Mouse (Mus musculus): Measurements from ENCODE around the gene Prepl. TPM values are rescaled to one million over a fixed set of nuclear protein-coding genes. Genes with fewer than 3 reads are reported as not detected.

Gene Prepl
- polyA plus RNA-seq, 1 experiment: 39.2 TPM

DNA sequence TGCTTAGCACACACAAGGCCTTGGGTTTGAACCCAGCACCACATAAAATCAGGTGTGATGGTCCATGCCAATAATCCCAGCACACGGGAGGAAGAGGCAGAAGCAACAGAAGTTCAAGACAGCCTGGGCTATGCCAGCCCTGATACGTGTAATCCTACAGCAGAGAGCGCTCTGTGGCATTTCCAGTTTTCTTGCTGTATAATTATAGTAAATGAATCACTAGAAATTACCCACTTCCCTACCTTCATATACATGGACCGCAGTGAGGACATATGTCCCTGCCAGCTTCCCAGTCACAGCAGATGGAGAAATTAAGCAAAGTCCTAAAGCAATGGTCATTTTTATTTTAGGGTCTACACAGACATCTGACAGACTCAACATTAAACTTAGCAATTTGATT, 16.0 kb downstream of the Prepl start:
- no peak overlapping the region for H3ac ChIP-seq (ENCODE audit: control insufficient read depth, insufficient read length)
- TF ChIP-seq POLR2AphosphoS2 (IDR thresholded peaks at IDR 0.05; ENCODE audit: insufficient read length, low read depth): no peak
- TF ChIP-seq USF1 (IDR thresholded peaks at IDR 0.05; ENCODE audit: low read depth): no peak
- TF ChIP-seq TCF12 (IDR thresholded peaks at IDR 0.05; ENCODE audit: insufficient read depth, poor library complexity, severe bottlenecking): no peak
- TF ChIP-seq TCF3 (IDR thresholded peaks at IDR 0.05; ENCODE audit: insufficient read length, low read depth): no peak
- TF ChIP-seq SRF (IDR thresholded peaks at IDR 0.05; ENCODE audit: control insufficient read depth, insufficient read length, low read depth): no peak
- no peak for TF ChIP-seq MYOD1 (IDR thresholded peaks at IDR 0.05; ENCODE audit: control insufficient read depth in 1 of 3, insufficient read length in 2 of 3, low read depth in 2 of 3)
- TF ChIP-seq MAX (IDR thresholded peaks at IDR 0.05; ENCODE audit: low read depth): no peak
- no peak for TF ChIP-seq CEBPB (IDR thresholded peaks at IDR 0.05; ENCODE audit: insufficient read depth, poor library complexity, severe bottlenecking)
- TF ChIP-seq E2F4 (IDR thresholded peaks at IDR 0.05; ENCODE audit: insufficient read depth): no peak
- TF ChIP-seq MYOG (IDR thresholded peaks at IDR 0.05; ENCODE audit: control insufficient read depth in 1 of 3, insufficient read depth in 1 of 3, insufficient read length in 2 of 3, low read depth in 2 of 3): no peak
- TF ChIP-seq REST (IDR thresholded peaks at IDR 0.05; ENCODE audit: insufficient read depth, insufficient read length): no peak
- no peak for TF ChIP-seq POLR2A (IDR thresholded peaks at IDR 0.05; ENCODE audit: insufficient read length, low read depth)
- H3K4me2 ChIP-seq (ENCODE audit: low read depth): no peak overlapping the region
- H3K4me3 ChIP-seq: no peak overlapping the region
- no peaks in the 10 kb centered on the region for H3K79me2 ChIP-seq (ENCODE audit: control insufficient read depth, insufficient read depth)
- H3K27me3 ChIP-seq (ENCODE audit: control insufficient read depth, insufficient read depth, insufficient read length): no peaks in the 10 kb centered on the region
- peaks cover 35% of the 10 kb centered on the region for H3K36me3 ChIP-seq (ENCODE audit: control insufficient read depth, insufficient read depth)

DNA sequence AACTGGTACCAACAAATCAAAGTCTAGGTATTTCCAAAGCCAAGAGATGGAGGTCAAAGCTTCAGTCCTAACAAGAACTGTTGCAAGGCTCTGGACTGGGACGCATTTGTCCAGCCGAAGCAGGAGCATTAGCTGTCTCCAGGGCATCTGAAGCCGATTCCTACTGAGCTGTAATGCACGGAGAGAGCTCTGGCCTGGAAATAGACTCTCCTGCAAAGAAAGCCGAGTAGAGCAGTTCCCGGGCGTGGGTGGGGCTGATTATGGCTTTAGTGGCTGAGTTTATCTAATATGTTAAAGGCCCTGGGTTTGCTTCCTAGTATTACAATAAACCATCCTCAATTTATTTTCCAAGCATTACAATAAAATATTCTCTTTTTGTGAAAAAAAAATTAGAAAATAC, 16.8 kb downstream of the Prepl start:
- H3K36me3 ChIP-seq (ENCODE audit: control insufficient read depth, insufficient read depth): peaks cover 28% of the 10 kb centered on the region
- no peaks in the 10 kb centered on the region for H3K79me2 ChIP-seq (ENCODE audit: control insufficient read depth, insufficient read depth)
- no peak overlapping the region for H3K4me2 ChIP-seq (ENCODE audit: low read depth)
- H3K4me3 ChIP-seq: no peak overlapping the region
- H3ac ChIP-seq (ENCODE audit: control insufficient read depth, insufficient read length): no peak overlapping the region
- TF ChIP-seq MYOD1 (IDR thresholded peaks at IDR 0.05; ENCODE audit: control insufficient read depth in 1 of 3, insufficient read length in 2 of 3, low read depth in 2 of 3) (no peak), CEBPB (IDR thresholded peaks at IDR 0.05; ENCODE audit: insufficient read depth, poor library complexity, severe bottlenecking) (no peak), E2F4 (IDR thresholded peaks at IDR 0.05; ENCODE audit: insufficient read depth) (no peak), USF1 (IDR thresholded peaks at IDR 0.05; ENCODE audit: low read depth) (no peak)
- no peaks in the 10 kb centered on the region for H3K27me3 ChIP-seq (ENCODE audit: control insufficient read depth, insufficient read depth, insufficient read length)

DNA sequence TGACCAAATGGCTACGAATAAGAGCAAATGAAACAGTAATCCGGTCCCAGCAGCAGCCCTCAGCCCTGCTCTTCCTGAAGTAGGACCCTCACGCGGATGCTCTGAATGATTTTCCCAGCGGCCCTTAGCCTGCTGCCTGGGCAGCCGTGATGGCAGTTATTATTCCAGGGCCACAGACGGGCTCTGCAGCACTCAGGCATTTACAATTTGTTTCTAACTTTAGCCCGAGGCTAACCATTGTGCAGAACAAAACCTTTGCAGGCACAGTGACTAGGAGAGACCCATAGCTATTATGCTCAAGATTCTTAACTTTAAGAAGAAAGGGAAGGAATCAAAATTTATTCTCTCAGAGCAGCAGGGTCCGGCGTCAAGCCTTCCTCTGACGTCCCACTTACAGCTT, 17.7 kb downstream of the Prepl start:
- no peaks in the 10 kb centered on the region for H3K79me2 ChIP-seq (ENCODE audit: control insufficient read depth, insufficient read depth)
- H3K4me3 ChIP-seq: no peak overlapping the region
- no peak overlapping the region for H3K4me2 ChIP-seq (ENCODE audit: low read depth)
- H3ac ChIP-seq (ENCODE audit: control insufficient read depth, insufficient read length): no peak overlapping the region
- H3K27me3 ChIP-seq (ENCODE audit: control insufficient read depth, insufficient read depth, insufficient read length): no peaks in the 10 kb centered on the region
- H3K36me3 ChIP-seq (ENCODE audit: control insufficient read depth, insufficient read depth): peaks cover 26% of the 10 kb centered on the region
- TF ChIP-seq TCF12 (IDR thresholded peaks at IDR 0.05; ENCODE audit: insufficient read depth, poor library complexity, severe bottlenecking) (no peak), MAX (IDR thresholded peaks at IDR 0.05; ENCODE audit: low read depth) (no peak), USF1 (IDR thresholded peaks at IDR 0.05; ENCODE audit: low read depth) (no peak), POLR2AphosphoS2 (IDR thresholded peaks at IDR 0.05; ENCODE audit: insufficient read length, low read depth) (no peak), E2F4 (IDR thresholded peaks at IDR 0.05; ENCODE audit: insufficient read depth) (no peak), SRF (IDR thresholded peaks at IDR 0.05; ENCODE audit: control insufficient read depth, insufficient read length, low read depth) (no peak), POLR2A (IDR thresholded peaks at IDR 0.05; ENCODE audit: insufficient read length, low read depth) (no peak), REST (IDR thresholded peaks at IDR 0.05; ENCODE audit: insufficient read depth, insufficient read length) (no peak), MYOG (IDR thresholded peaks at IDR 0.05; ENCODE audit: control insufficient read depth in 1 of 3, insufficient read depth in 1 of 3, insufficient read length in 2 of 3, low read depth in 2 of 3) (no peak), TCF3 (IDR thresholded peaks at IDR 0.05; ENCODE audit: insufficient read length, low read depth) (no peak), CEBPB (IDR thresholded peaks at IDR 0.05; ENCODE audit: insufficient read depth, poor library complexity, severe bottlenecking) (no peak), MYOD1 (IDR thresholded peaks at IDR 0.05; ENCODE audit: control insufficient read depth in 1 of 3, insufficient read length in 2 of 3, low read depth in 2 of 3) (no peak)

DNA sequence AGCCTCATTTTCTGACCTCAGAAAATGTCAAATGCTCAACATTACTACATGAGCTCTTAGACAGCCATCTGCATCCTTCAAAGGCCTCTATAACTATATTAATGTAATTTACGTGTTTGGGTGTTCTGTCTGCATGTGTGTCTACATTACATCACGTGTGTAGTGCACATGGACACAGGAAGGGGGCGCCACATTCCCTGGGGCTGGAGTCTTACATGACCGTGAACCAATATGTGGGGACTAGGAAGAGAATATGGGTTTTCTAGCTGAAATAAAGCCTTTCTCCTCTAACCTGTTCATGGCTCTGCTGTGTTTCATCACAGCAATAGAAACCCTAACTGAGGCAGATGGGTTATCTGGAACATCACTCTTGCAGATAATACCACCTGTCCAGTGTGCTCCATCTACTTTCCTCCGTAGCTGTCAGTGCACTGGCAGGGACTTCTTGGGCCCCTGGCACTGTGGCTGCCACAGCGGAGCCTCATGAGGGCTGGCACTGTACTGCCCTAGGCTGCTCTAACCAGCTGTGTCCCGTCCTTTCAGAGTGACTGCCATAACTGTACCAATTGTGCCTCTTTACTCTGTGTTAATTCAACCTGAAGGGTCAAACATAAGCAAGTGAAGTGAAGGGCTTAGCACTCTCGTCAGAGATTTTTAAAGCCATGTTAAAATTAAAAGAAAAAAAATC, 18.8 kb downstream of the Prepl start:
- H3K4me3 ChIP-seq: no peak overlapping the region
- H3ac ChIP-seq (ENCODE audit: control insufficient read depth, insufficient read length): no peak overlapping the region
- H3K4me2 ChIP-seq (ENCODE audit: low read depth): no peak overlapping the region
- H3K27me3 ChIP-seq (ENCODE audit: control insufficient read depth, insufficient read depth, insufficient read length): no peaks in the 10 kb centered on the region
- TF ChIP-seq REST (IDR thresholded peaks at IDR 0.05; ENCODE audit: insufficient read depth, insufficient read length) (no peak), TCF3 (IDR thresholded peaks at IDR 0.05; ENCODE audit: insufficient read length, low read depth) (no peak), TCF12 (IDR thresholded peaks at IDR 0.05; ENCODE audit: insufficient read depth, poor library complexity, severe bottlenecking) (no peak), MYOD1 (IDR thresholded peaks at IDR 0.05; ENCODE audit: control insufficient read depth in 1 of 3, insufficient read length in 2 of 3, low read depth in 2 of 3) (no peak), CEBPB (IDR thresholded peaks at IDR 0.05; ENCODE audit: insufficient read depth, poor library complexity, severe bottlenecking) (no peak), MAX (IDR thresholded peaks at IDR 0.05; ENCODE audit: low read depth) (no peak)
- peaks cover 30% of the 10 kb centered on the region for H3K36me3 ChIP-seq (ENCODE audit: control insufficient read depth, insufficient read depth)
- H3K79me2 ChIP-seq (ENCODE audit: control insufficient read depth, insufficient read depth): no peaks in the 10 kb centered on the region

GRCm38 (mm10) chr17:85070658-85071057, 19.4 kb downstream of the Prepl start:
- Histone ChIP-seq H3K79me2 (ENCODE audit: control insufficient read depth, insufficient read depth) (no peaks in the 10 kb centered on the region), H3K36me3 (ENCODE audit: control insufficient read depth, insufficient read depth) (peaks cover 28% of the 10 kb centered on the region), H3K4me3 (no peak overlapping the region), H3ac (ENCODE audit: control insufficient read depth, insufficient read length) (no peak overlapping the region), H3K4me2 (ENCODE audit: low read depth) (no peak overlapping the region), H3K27me3 (ENCODE audit: control insufficient read depth, insufficient read depth, insufficient read length) (no peaks in the 10 kb centered on the region)
- TF ChIP-seq E2F4 (IDR thresholded peaks at IDR 0.05; ENCODE audit: insufficient read depth) (no peak), TCF3 (IDR thresholded peaks at IDR 0.05; ENCODE audit: insufficient read length, low read depth) (no peak), POLR2AphosphoS2 (IDR thresholded peaks at IDR 0.05; ENCODE audit: insufficient read length, low read depth) (no peak), REST (IDR thresholded peaks at IDR 0.05; ENCODE audit: insufficient read depth, insufficient read length) (no peak), TCF12 (IDR thresholded peaks at IDR 0.05; ENCODE audit: insufficient read depth, poor library complexity, severe bottlenecking) (no peak), POLR2A (IDR thresholded peaks at IDR 0.05; ENCODE audit: insufficient read length, low read depth) (no peak), CEBPB (IDR thresholded peaks at IDR 0.05; ENCODE audit: insufficient read depth, poor library complexity, severe bottlenecking) (no peak), MYOG (IDR thresholded peaks at IDR 0.05; ENCODE audit: control insufficient read depth in 1 of 3, insufficient read depth in 1 of 3, insufficient read length in 2 of 3, low read depth in 2 of 3) (no peak), MYOD1 (IDR thresholded peaks at IDR 0.05; ENCODE audit: control insufficient read depth in 1 of 3, insufficient read length in 2 of 3, low read depth in 2 of 3) (no peak), SRF (IDR thresholded peaks at IDR 0.05; ENCODE audit: control insufficient read depth, insufficient read length, low read depth) (no peak), MAX (IDR thresholded peaks at IDR 0.05; ENCODE audit: low read depth) (no peak), USF1 (IDR thresholded peaks at IDR 0.05; ENCODE audit: low read depth) (no peak)
